Mouse (Mus musculus) midbrain, embryonic 12.5 days (tissue): ENCODE measurements around the gene Olfr267. TPM values are rescaled to one million over a fixed set of nuclear protein-coding genes. Genes with fewer than 3 reads are reported as not detected.

ENCODE experiments used
- ATAC-seq: fragments of 200-750 bp; cut with Nextera tagmentation; 2 replicates; pipeline ENCODE4 v1.8.0; 2017; ENCODE audit warnings: low read depth, moderate TSS enrichment, moderate library complexity; ENCODE audit not compliant: low FRiP score
- H3K27ac ChIP-seq: fragments of 300-500 bp; sonication (generic); replicated peaks from 2 replicates; pipeline ENCODE4 v1.5.1; 2016; ENCODE audit warnings: mild to moderate bottlenecking
- H3K27me3 ChIP-seq: fragments of 300-500 bp; sonication (generic); 2 replicates; pipeline ENCODE4 v1.6.1; 2016; ENCODE audit warnings: mild to moderate bottlenecking
- H3K36me3 ChIP-seq: fragments of 300-500 bp; sonication (generic); 2 replicates; pipeline ENCODE4 v1.6.1; 2016
- H3K4me1 ChIP-seq: fragments of 300-500 bp; sonication (generic); 2 replicates; pipeline ENCODE4 v1.6.1; 2016
- H3K4me2 ChIP-seq: fragments of 300-500 bp; sonication (generic); replicated peaks from 2 replicates; pipeline ENCODE4 v1.6.1; 2016; ENCODE audit warnings: mild to moderate bottlenecking, moderate library complexity
- H3K4me3 ChIP-seq: fragments of 300-500 bp; sonication (generic); 2 replicates; pipeline ENCODE4 v1.5.1; 2016; ENCODE audit warnings: mild to moderate bottlenecking
- H3K9ac ChIP-seq: fragments of 300-500 bp; sonication (generic); replicated peaks from 2 replicates; pipeline ENCODE4 v1.6.1; 2016; ENCODE audit warnings: mild to moderate bottlenecking, moderate library complexity
- H3K9me3 ChIP-seq: fragments of 300-500 bp; sonication (generic); 2 replicates; pipeline ENCODE4 v1.6.1; 2016; ENCODE audit warnings: mild to moderate bottlenecking
- WGBS: fragments of 180-500 bp; shearing (Covaris S2); methylation state at CpG from one replicate; pipeline ENCODE4 v1.1.7; 2016; 5-methylcytosine and 5-hydroxymethylcytosine counted together
- polyA plus RNA-seq: library from polyadenylated mRNA; unstranded; fragments of >200 nt; fragmentation: Nextera tagmentation; extraction: Ambion mirVana; gene quantifications from 2 replicates; pipeline ENCODE4 v1.2.1, GENCODE M21; 2016

Olfr267 gene
- polyA plus RNA-seq: 0.06 TPM in 1 of 2 replicates, not detected in the other

DNA sequence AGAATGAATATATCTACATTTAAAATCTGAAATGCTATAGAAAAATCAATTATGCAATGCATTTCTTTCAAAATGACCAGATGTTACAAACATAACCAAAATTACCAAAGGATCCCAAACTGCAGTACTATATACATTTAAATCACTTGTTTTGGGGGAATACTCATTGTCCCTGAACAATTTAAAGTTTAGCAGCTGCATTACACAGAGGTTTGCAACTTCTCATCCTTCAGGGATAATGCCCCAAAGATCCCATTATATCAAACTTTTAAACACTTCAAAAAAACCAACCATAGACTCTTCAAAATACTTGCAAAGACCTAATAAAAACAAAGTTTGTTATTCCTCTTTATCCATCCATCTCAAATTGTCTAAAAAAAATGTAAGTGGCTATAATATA lies at the start of gene Olfr267:
TSS of gene Olfr267 (minus strand) at position 101 of the 400 bp plus-strand sequence.
- H3K9me3 ChIP-seq: no peaks in the 10 kb centered on the region
- no peak within 1 kb of the TSS for H3K4me3 ChIP-seq
- no peaks in the 10 kb centered on the region for H3K36me3 ChIP-seq
- no peaks in the 10 kb centered on the region for H3K27me3 ChIP-seq
- no peaks in the 10 kb centered on the region for H3K4me1 ChIP-seq
- H3K4me2 ChIP-seq: no peak within 1 kb of the TSS
- H3K9ac ChIP-seq: no peak within 1 kb of the TSS
- H3K27ac ChIP-seq: no peak within 1 kb of the TSS
- ATAC-seq: no peak

DNA sequence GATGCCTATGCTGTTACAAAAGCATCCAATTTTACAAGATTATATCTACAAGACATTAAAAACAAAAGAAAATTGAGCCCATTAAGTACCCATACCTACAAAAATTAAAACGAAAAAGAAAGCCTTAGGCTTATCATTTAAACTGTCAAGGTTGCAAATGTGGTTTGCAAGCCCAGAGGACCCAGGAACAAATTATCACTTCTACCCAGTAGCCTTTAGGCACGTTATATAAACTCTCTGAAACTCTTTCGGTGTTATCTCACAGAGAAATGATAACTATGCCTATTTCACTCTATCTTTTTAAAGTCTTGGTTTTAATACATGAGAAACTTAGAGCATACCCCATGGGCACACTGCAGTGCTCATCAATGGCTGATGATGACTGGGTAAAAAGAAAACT lies 45.4 kb upstream of the Olfr267 start:
- Histone ChIP-seq H3K27ac (no peak overlapping the region), H3K4me1 (no peaks in the 10 kb centered on the region), H3K4me2 (no peak overlapping the region), H3K4me3 (no peak overlapping the region), H3K9me3 (no peaks in the 10 kb centered on the region), H3K9ac (no peak overlapping the region), H3K27me3 (no peaks in the 10 kb centered on the region), H3K36me3 (peaks cover 18% of the 10 kb centered on the region; the same call in 1 of the 2 replicates)
- WGBS: 93% methylated on average over 3 of the region's 3 CpGs
- ATAC-seq: no peak

- ATAC-seq: no peak
- Histone ChIP-seq H3K36me3 (peaks cover 39% of the 10 kb centered on the region; the same call in 1 of the 2 replicates), H3K9me3 (no peaks in the 10 kb centered on the region), H3K27me3 (no peaks in the 10 kb centered on the region), H3K4me3 (no peak overlapping the region), H3K27ac (no peak overlapping the region), H3K9ac (no peak overlapping the region), H3K4me2 (no peak overlapping the region), H3K4me1 (no peaks in the 10 kb centered on the region)
- WGBS: 76% methylated on average over 4 of the region's 4 CpGs
Measured at GRCm38 (mm10) chr4:58825921-58826320, 38.4 kb upstream of the Olfr267 start.

- Histone ChIP-seq H3K9ac (no peak overlapping the region), H3K4me2 (no peak overlapping the region), H3K4me1 (no peaks in the 10 kb centered on the region), H3K36me3 (no peaks in the 10 kb centered on the region), H3K9me3 (no peaks in the 10 kb centered on the region), H3K27me3 (no peaks in the 10 kb centered on the region), H3K27ac (no peak overlapping the region), H3K4me3 (no peak overlapping the region)
- no peak for ATAC-seq
- WGBS: 71% methylated on average over 3 of the region's 3 CpGs
Measured at GRCm38 (mm10) chr4:58786659-58787058, 857 bp downstream of the Olfr267 start.

DNA sequence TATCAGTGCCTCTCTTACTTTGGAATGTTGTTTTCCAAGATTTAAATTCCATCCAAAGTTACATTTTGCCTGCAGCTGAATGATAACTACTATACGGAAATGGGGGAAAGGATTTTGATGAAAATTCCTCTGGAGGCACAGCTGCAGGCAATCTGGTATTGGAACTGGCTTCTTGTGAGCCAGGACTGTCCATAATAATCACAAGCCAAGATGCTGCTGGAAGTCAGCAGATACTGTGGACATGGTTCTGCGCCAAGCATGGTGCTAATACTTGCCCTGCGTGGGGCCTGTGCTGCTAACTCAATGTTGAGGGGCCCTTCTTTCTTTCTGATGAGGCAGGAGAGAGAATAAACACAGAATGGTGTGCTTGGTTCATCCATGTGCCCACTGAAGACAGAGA lies 24.1 kb downstream of the Olfr267 start:
- Histone ChIP-seq H3K27me3 (no peaks in the 10 kb centered on the region), H3K9me3 (no peaks in the 10 kb centered on the region), H3K27ac (no peak overlapping the region), H3K4me3 (no peak overlapping the region), H3K4me1 (no peaks in the 10 kb centered on the region), H3K36me3 (no peaks in the 10 kb centered on the region), H3K4me2 (no peak overlapping the region), H3K9ac (no peak overlapping the region)
- ATAC-seq: no peak
- WGBS: 92% methylated on average over 3 of the region's 3 CpGs

DNA sequence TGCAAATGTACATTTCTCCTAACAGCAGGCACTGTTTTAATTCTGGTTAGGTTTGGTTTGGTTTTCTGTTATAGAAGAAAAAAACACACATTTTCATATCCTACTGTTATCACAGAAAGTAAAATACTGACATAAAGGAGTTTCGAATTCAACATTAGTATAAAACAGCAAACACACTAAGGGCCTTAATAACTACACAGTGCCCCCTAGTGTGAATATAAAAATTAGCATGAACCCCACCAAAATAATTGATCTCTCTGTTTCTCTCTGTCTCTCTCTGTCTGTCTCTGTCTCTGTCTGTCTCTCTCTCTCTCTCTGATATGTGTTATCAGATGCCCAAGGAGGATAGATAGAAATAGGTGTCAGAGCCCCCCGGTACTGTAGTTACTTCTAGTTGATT lies 38.0 kb downstream of the Olfr267 start:
- ATAC-seq: no peak
- WGBS: 66% methylated on average over 2 of the region's 2 CpGs
- Histone ChIP-seq H3K9me3 (no peaks in the 10 kb centered on the region), H3K4me1 (no peaks in the 10 kb centered on the region), H3K27ac (no peak overlapping the region), H3K4me2 (no peak overlapping the region), H3K9ac (no peak overlapping the region), H3K4me3 (no peak overlapping the region), H3K36me3 (no peaks in the 10 kb centered on the region), H3K27me3 (no peaks in the 10 kb centered on the region)

DNA sequence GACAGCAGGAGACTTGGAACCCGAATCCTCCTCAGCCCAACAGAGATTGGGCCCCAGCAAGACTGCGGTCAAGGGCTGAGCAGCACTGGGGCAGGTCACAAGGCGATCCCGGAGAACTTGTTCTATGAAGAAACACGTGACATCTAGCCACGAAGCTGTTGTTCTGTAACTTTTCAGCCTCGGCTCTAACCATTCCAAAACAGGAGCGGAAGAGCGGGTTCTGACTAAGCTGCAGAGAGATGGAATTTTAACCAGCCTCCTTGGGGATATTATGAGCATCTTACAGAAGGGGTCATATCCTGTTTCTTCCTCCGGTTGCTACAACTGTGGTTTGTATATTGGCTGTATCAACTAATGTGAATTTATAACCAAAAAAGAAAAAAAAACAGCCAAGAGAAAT lies 38.4 kb downstream of the Olfr267 start:
- no peak overlapping the region for H3K9ac ChIP-seq
- no peak overlapping the region for H3K4me3 ChIP-seq
- H3K36me3 ChIP-seq: no peaks in the 10 kb centered on the region
- H3K27ac ChIP-seq: no peak overlapping the region
- no peaks in the 10 kb centered on the region for H3K4me1 ChIP-seq
- no peak overlapping the region for H3K4me2 ChIP-seq
- WGBS: 53% methylated on average over 10 of the region's 10 CpGs
- ATAC-seq: no peak
- no peaks in the 10 kb centered on the region for H3K27me3 ChIP-seq
- no peaks in the 10 kb centered on the region for H3K9me3 ChIP-seq

- ATAC-seq: no peak
- WGBS: 86% methylated on average over 7 of the region's 7 CpGs
- H3K4me3 ChIP-seq: no peak overlapping the region
Measured at GRCm38 (mm10) chr4:58745583-58746222, 41.8 kb downstream of the Olfr267 start.

DNA sequence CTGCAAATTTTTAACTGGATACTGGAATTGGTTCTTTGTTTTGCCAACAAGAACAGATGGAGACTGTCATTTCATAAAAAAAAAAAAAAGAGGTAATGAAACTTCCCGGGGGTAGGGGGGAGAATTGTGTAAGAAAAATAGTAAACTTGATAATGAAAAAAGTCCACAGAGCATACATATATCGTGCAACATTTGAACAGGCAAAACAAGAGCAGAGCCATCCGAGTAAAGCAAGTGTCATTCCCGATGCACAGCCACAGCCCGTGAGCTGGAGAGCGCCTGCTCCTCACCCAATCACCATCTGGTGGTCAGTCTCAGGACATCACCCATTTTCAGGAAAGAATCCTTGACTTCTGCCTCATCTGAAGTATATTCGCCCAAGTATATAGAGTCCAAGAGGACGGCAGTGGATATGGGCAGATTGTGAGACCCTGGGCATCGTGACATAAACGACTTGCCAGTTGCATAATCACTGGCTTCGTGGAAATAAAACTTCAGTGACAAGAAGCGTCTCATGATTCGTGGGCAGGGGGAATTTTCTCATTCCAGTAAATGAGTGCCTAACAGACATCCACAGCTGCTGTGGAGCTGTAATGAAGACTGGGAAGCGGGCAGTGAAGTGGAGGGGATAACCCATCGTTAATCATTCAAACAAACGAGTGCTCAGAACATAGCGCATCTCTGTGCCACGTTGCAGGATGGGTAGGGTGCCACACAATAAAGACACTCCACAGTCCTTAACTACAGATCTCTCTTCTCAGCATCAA lies 50.5 kb downstream of the Olfr267 start:
- Histone ChIP-seq H3K36me3 (no peaks in the 10 kb centered on the region), H3K9me3 (no peaks in the 10 kb centered on the region), H3K4me3 (no peak overlapping the region), H3K4me1 (no peaks in the 10 kb centered on the region), H3K27me3 (no peaks in the 10 kb centered on the region), H3K4me2 (no peak overlapping the region), H3K9ac (no peak overlapping the region), H3K27ac (no peak overlapping the region)
- no peak for ATAC-seq
- 88% methylated on average over 18 of the region's 18 CpGs for WGBS

More at GRCm38 (mm10) chr4:58745583-58746222, 41.8 kb downstream of the Olfr267 start:
- Histone ChIP-seq H3K9ac (no peak overlapping the region), H3K9me3 (no peaks in the 10 kb centered on the region), H3K27ac (no peak overlapping the region), H3K36me3 (no peaks in the 10 kb centered on the region), H3K4me1 (no peaks in the 10 kb centered on the region), H3K4me2 (no peak overlapping the region), H3K27me3 (no peaks in the 10 kb centered on the region)

Other genes with a start within 250 kb of the Olfr267 start
- 35.3 and 46.4 TPM in 2 replicates for gene Lpar1, start 233.8 kb downstream of the Olfr267 start, polyA plus RNA-seq
- 36.6 and 39.9 TPM in 2 replicates for gene Ecpas, start 125.0 kb upstream of the Olfr267 start, polyA plus RNA-seq
- 1.1 TPM in 2 replicates for gene Zkscan16, start 155.9 kb upstream of the Olfr267 start, polyA plus RNA-seq
- gene Ptgr1, start 199.4 kb upstream of the Olfr267 start, polyA plus RNA-seq: 11.4 and 12.0 TPM in 2 replicates
- 6.5 and 10.1 TPM in 2 replicates for gene Dnajc25, start 207.3 kb upstream of the Olfr267 start, polyA plus RNA-seq
- 8.4 and 10.3 TPM in 2 replicates for gene Gm20503, start 215.5 kb upstream of the Olfr267 start, polyA plus RNA-seq
- 75.8 and 88.8 TPM in 2 replicates for gene Gng10, start 247.4 kb upstream of the Olfr267 start, polyA plus RNA-seq